Mouse (Mus musculus): ENCODE data around the gene Zfp93.

Zfp93 gene

GRCm38 (mm10) chr7:24291387-24292090 is 21.3 kb downstream of the Zfp93 start:
- no peak for DNase-seq (ENCODE audit: low spot score in 2 of 2)

GRCm38 (mm10) chr7:24293061-24293851 is 23.0 kb downstream of the Zfp93 start:
- no peak for DNase-seq (ENCODE audit: low spot score in 2 of 2)

GRCm38 (mm10) chr7:24294763-24295162 is 24.5 kb downstream of the Zfp93 start:
- no peak for DNase-seq (ENCODE audit: low spot score in 2 of 2)

GRCm38 (mm10) chr7:24295376-24295775 is 25.2 kb downstream of the Zfp93 start:
- no peak for DNase-seq (ENCODE audit: low spot score in 2 of 2)

GRCm38 (mm10) chr7:24296386-24296785 is 26.2 kb downstream of the Zfp93 start:
- no peak for DNase-seq (ENCODE audit: low spot score in 2 of 2)

GRCm38 (mm10) chr7:24297361-24298095 is 27.3 kb downstream of the Zfp93 start:
- no peak for DNase-seq (ENCODE audit: low spot score in 2 of 2)

- DNase-seq (ENCODE audit: low spot score in 2 of 2) = no peak
Measured at GRCm38 (mm10) chr7:24298635-24298972, 28.4 kb downstream of the Zfp93 start.

- peak; percentile 37 to 64 for DNase-seq (ENCODE audit: low spot score in 2 of 2)
Measured at GRCm38 (mm10) chr7:24298973-24299708, 28.9 kb downstream of the Zfp93 start.

GRCm38 (mm10) chr7:24299823-24300481 is 29.7 kb downstream of the Zfp93 start:
- DNase-seq (ENCODE audit: low spot score in 2 of 2) = no peak

- no peak for DNase-seq (ENCODE audit: low spot score in 2 of 2)
Measured at GRCm38 (mm10) chr7:24300771-24301282, 30.6 kb downstream of the Zfp93 start, which contains the start of gene Zfp61. Gene Zfp61, minus strand, starts transcription at chr7:24301232.

GRCm38 (mm10) chr7:24315726-24316566 is 45.7 kb downstream of the Zfp93 start:
- peak in 1 of 2 experiments; percentile 10 for DNase-seq (ENCODE audit: low spot score in 2 of 2)

GRCm38 (mm10) chr7:24316567-24317092 is 46.4 kb downstream of the Zfp93 start, which contains the start of gene Zfp94:
Gene Zfp94, minus strand, starts transcription at chr7:24316666.
- DNase-seq (ENCODE audit: low spot score in 2 of 2) = peak; percentile 68 to 80

- DNase-seq (ENCODE audit: low spot score in 2 of 2) = no peak
Measured at GRCm38 (mm10) chr7:24318942-24319341, 48.7 kb downstream of the Zfp93 start.

GRCm38 (mm10) chr7:24322593-24322992 is 52.4 kb downstream of the Zfp93 start:
- DNase-seq (ENCODE audit: low spot score in 2 of 2) = no peak

- no peak for DNase-seq (ENCODE audit: low spot score in 2 of 2)
Measured at GRCm38 (mm10) chr7:24325197-24325596, 55.0 kb downstream of the Zfp93 start.

- DNase-seq (ENCODE audit: low spot score in 2 of 2) = no peak
Measured at GRCm38 (mm10) chr7:24325675-24326128, 55.5 kb downstream of the Zfp93 start.

- DNase-seq (ENCODE audit: low spot score in 2 of 2) = no peak
Measured at GRCm38 (mm10) chr7:24326273-24327135, 56.3 kb downstream of the Zfp93 start.

Data from natural killer cell, adult 2 months (primary cell).